Mouse (Mus musculus) testis, adult 2 months (tissue): Measurements from ENCODE around the gene Vps8.

Experiments
- CTCF ChIP-seq: fragments of 200-500 bp; IDR thresholded peaks from 2 replicates; pipeline ENCODE4 v1.5.1; 2012; ENCODE audit warnings: low read depth, mild to moderate bottlenecking, inconsistent platforms, low read length, moderate library complexity; ENCODE audit not compliant: control insufficient read depth, insufficient read depth, insufficient replicate concordance
- POLR2A ChIP-seq: fragments of 200-500 bp; IDR thresholded peaks from 2 replicates; pipeline ENCODE4 v1.6.1; 2012; ENCODE audit warnings: low read depth, mild to moderate bottlenecking, inconsistent platforms, low read length, moderate library complexity; ENCODE audit not compliant: control insufficient read depth

GRCm38 (mm10) chr16:21665423-21665986 lies 242.6 kb downstream of the Vps8 start:
- no peak for TF ChIP-seq CTCF
- TF ChIP-seq POLR2A, result no peak
